Mouse (Mus musculus) cerebellum, adult 2 months (tissue): Measurements from ENCODE around the gene Zbtb7b. TPM values are rescaled to one million over a fixed set of nuclear protein-coding genes. Genes with fewer than 3 reads are reported as not detected.
A peak's percentile ranks its signal among the peaks of the same experiment; 100 is the strongest.

ENCODE experiments used
- DNase-seq, 2 experiments: peaks; one replicate each; pipeline ENCODE4 v3.0.0; 2021
- H3K27ac ChIP-seq: fragments of 200-500 bp; 2 replicates; pipeline ENCODE4 v1.5.1; 2012; ENCODE audit warnings: low read length, control low read depth, inconsistent platforms; ENCODE audit not compliant: insufficient read depth
- H3K27me3 ChIP-seq: fragments of 200-500 bp; 2 replicates; pipeline ENCODE4 v1.6.1; 2012; ENCODE audit warnings: inconsistent platforms, mild to moderate bottlenecking, low read length, moderate library complexity; ENCODE audit not compliant: control insufficient read depth, insufficient read depth
- H3K4me1 ChIP-seq: fragments of 200-500 bp; 2 replicates; pipeline ENCODE4 v1.6.1; 2011; ENCODE audit warnings: low read length; ENCODE audit not compliant: control insufficient read depth, insufficient read depth
- H3K4me3 ChIP-seq: fragments of 200-500 bp; replicated peaks from 2 replicates; pipeline ENCODE3; 2011; ENCODE audit warnings: mild to moderate bottlenecking, low read depth, low read length, control low read depth; ENCODE audit not compliant: insufficient read depth
- CTCF ChIP-seq: fragments of 200-500 bp; IDR thresholded peaks from 2 replicates; pipeline ENCODE4 v1.5.1; 2011; ENCODE audit warnings: low read depth, mild to moderate bottlenecking, control low read depth, low read length, moderate library complexity, borderline replicate concordance; ENCODE audit not compliant: insufficient read depth
- POLR2A ChIP-seq: fragments of 200-500 bp; IDR thresholded peaks from 2 replicates; pipeline ENCODE4 v1.6.1; 2011; ENCODE audit warnings: low read length, control low read depth, borderline replicate concordance; ENCODE audit not compliant: insufficient read depth
- WGBS: fragments of 180-500 bp; shearing (Covaris S2); methylation state at CpG from one replicate; pipeline ENCODE4 v1.1.7; 2018; 5-methylcytosine and 5-hydroxymethylcytosine counted together
- polyA plus RNA-seq: library from polyadenylated mRNA; depleted of rRNA; stranded (reverse); fragments of >200 nt; gene quantifications from 2 replicates; pipeline ENCODE4 v1.2.3, GENCODE M21; 2012

The Zbtb7b gene
- polyA plus RNA-seq, 1 experiment: 43.3 TPM

- Histone ChIP-seq H3K4me1 (0 out of 2 replicates have a peak, but pooled peaks cover 2% of the 10 kb centered on the region), H3K27ac (no peak within 1 kb of the TSS), H3K4me3 (no peak within 1 kb of the TSS), H3K27me3 (no peaks in the 10 kb centered on the region)
- TF ChIP-seq CTCF (no peak), POLR2A (no peak)
- DNase-seq: no peak
- 61% methylated on average over 5 of the region's 5 CpGs for WGBS
These were observed 8.1 kb upstream of the Zbtb7b start, which contains the start of gene Lenep for GRCm38 (mm10) chr3:89402693-89403092. TSS of gene Lenep (minus strand) at chr3:89402793.

DNA sequence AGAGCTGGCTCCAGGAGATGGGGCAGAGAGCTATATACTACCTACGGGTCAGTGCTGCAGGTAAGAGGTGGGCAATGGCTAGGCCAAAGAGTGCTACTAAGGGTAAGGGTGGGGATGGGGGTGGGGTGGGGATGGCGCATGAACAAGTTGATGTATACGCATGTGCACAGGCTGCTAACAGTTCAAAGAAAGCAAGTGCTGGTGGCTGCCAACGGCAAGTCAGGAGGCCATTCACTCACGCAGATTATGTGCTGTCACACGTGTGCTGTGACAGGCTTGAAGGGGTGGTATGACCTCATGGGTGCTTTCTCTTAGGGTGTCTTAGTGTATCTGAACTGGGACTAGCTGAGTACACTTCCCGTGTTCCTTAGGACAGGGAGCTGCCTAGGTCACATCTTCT, 6.8 kb upstream of the Zbtb7b start:
- WGBS: 86% methylated on average over 7 of the region's 7 CpGs
- no peak for TF ChIP-seq POLR2A
- TF ChIP-seq CTCF: no peak

GRCm38 (mm10) chr3:89396654-89397005, 2.1 kb upstream of the Zbtb7b start:
- Histone ChIP-seq H3K4me1 (no peaks in the 10 kb centered on the region), H3K27ac (no peak overlapping the region), H3K27me3 (no peaks in the 10 kb centered on the region), H3K4me3 (no peak overlapping the region)
- WGBS: 3% methylated on average over 4 of the region's 4 CpGs
- DNase-seq: no peak
- no peak for TF ChIP-seq CTCF
- TF ChIP-seq POLR2A: no peak

More for the DNA sequence above, 6.8 kb upstream of the Zbtb7b start:
- H3K27me3 ChIP-seq: no peaks in the 10 kb centered on the region
- no peak overlapping the region for H3K4me3 ChIP-seq
- DNase-seq: no peak
- H3K27ac ChIP-seq: no peak overlapping the region
- no peaks in the 10 kb centered on the region for H3K4me1 ChIP-seq

DNA sequence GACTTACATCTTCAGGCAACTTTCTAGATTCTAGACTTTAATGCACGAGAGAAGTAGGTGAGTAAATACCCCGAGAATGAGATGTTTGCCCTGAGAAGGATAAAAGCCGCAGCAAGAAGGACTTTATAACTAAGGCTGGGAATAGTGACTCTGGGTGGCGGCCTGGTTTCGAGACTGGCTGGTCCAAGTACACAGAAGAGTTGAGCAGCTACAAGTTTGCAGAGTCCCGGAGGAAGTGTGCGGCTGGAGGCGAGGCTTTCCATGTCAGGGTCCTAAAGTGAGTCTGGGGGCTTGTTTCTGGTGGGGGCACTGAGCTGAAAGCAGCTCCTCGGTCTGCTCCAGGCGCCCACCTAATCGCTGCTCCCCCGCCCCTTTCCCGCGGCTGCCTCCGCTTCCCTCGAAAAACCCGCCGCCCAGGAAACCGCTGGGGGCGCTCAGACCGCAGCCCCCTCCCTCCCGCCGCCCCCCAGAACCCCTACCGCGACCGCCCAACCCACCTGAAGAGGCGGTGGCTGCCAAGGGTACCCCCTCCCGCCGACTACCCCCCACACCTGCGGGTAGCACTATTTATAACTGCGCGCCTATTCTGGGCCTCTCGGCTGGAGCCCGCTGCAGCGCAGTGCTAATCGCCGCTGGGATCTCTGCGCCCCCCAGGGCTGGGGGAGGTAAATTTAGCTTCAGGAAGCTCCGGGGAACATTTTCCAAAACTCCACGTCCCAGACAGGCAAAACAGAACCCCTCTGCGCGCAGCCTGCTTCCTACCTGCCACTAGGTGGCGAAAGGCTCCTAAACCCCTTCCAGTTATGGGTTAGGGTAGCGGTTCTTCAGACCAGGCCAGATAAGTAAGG, 1.5 kb upstream of the Zbtb7b start:
- TF ChIP-seq POLR2A (no peak), CTCF (peak; percentile 83)
- peak; percentile 74 to 75 for DNase-seq
- Histone ChIP-seq H3K27me3 (no peaks in the 10 kb centered on the region), H3K4me3 (peak overlapping the region; percentile 97), H3K4me1 (peaks cover 1% of the 10 kb centered on the region; the same call in 1 of the 2 replicates), H3K27ac (no peak overlapping the region)
- 2% methylated on average over 43 of the region's 44 CpGs for WGBS

- no peak for TF ChIP-seq CTCF
- TF ChIP-seq POLR2A: no peak
- peak overlapping the region; percentile 97 for H3K4me3 ChIP-seq
- peak overlapping the region; percentile 0; the same call in 1 of the 2 replicates for H3K27ac ChIP-seq
- H3K4me1 ChIP-seq: peaks cover 5% of the 10 kb centered on the region
- peak; percentile 30 to 40 for DNase-seq
- no peaks in the 10 kb centered on the region for H3K27me3 ChIP-seq
- WGBS: 7% methylated on average over 10 of the region's 10 CpGs
These were observed 836 bp upstream of the Zbtb7b start for GRCm38 (mm10) chr3:89395419-89395805.

- under 1% methylated on average over 10 of the region's 12 CpGs for WGBS
- Histone ChIP-seq H3K27me3 (no peaks in the 10 kb centered on the region), H3K4me3 (peak overlapping the region; percentile 97), H3K4me1 (peaks cover 8% of the 10 kb centered on the region), H3K27ac (peak overlapping the region; percentile 96)
- TF ChIP-seq CTCF (no peak), POLR2A (peak; percentile 63; the same call in 1 of the 2 replicates)
- peak in 1 of 2 experiments; percentile 90 for DNase-seq
These were observed 299 bp upstream of the Zbtb7b start for GRCm38 (mm10) chr3:89394894-89395256.

GRCm38 (mm10) chr3:89393605-89394004, 971 bp downstream of the Zbtb7b start:
- TF ChIP-seq POLR2A (peak; percentile 83), CTCF (no peak)
- under 1% methylated on average over 15 of the region's 15 CpGs for WGBS
- H3K4me1 ChIP-seq: peaks cover 11% of the 10 kb centered on the region

GRCm38 (mm10) chr3:89392871-89393311, 1.7 kb downstream of the Zbtb7b start:
- 0% methylated on average over 23 of the region's 24 CpGs for WGBS
- H3K4me3 ChIP-seq: peak overlapping the region; percentile 98
- peak overlapping the region; percentile 86 for H3K27ac ChIP-seq
- peak; percentile 58 to 59 for DNase-seq
- TF ChIP-seq POLR2A (no peak), CTCF (no peak)
- peaks cover 17% of the 10 kb centered on the region for H3K4me1 ChIP-seq
- H3K27me3 ChIP-seq: no peaks in the 10 kb centered on the region

More at GRCm38 (mm10) chr3:89393605-89394004, 971 bp downstream of the Zbtb7b start:
- peak overlapping the region; percentile 97 for H3K4me3 ChIP-seq
- peak; percentile 99 for DNase-seq
- H3K27ac ChIP-seq: peak overlapping the region; percentile 96
- no peaks in the 10 kb centered on the region for H3K27me3 ChIP-seq
